Mouse (Mus musculus): ENCODE results near the gene Stum.

Gene Stum

DNA sequence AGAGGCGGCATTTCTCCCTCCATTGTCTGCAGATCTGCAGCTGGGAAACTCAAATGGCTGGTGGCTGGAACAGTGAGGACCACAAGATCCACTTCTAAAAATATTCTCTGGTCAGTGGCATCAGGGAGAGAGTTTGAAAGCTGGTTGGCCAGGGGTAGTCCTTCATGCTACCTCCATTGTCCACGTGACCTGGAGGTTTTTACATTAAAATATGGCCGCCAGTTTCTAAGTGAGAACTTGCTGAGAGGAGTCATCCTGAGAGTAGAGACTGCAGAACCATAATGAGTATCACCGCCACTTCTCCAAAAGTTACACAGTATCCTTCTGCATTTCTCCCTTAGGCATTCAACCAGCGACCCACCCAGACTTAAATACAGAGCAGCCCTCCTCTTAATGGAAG is 2.0 kb upstream of the Stum start:
- no peak for DNase-seq

DNA sequence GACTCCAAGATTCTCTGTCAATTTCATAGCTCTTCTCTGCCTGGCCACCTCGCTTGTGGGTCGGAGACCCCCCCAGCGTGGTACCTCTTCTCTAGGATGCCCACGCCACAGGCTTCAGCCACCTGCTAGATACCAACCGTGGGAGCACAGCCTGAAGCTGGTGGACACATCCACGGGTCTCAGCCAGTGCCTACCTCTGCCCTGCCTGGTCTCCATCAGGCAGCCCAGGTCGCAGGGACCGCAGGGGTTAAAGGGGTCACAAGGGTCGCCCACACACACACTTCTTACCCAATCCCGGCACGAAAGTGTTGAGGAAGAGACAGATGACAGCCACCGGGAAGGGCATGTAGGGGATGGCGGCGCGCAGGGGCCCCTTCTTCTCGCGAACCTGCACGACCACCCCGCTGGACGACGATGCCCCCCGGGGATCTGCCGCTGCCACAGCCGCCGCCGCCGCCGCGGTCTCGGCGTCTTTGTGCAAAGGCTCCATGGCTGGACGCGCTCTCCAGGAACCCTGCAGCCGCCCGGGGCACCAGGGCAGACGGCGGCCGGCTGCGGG is 385 bp downstream of the Stum start:
- peak in 1 of 2 experiments; percentile 21 for DNase-seq

DNA sequence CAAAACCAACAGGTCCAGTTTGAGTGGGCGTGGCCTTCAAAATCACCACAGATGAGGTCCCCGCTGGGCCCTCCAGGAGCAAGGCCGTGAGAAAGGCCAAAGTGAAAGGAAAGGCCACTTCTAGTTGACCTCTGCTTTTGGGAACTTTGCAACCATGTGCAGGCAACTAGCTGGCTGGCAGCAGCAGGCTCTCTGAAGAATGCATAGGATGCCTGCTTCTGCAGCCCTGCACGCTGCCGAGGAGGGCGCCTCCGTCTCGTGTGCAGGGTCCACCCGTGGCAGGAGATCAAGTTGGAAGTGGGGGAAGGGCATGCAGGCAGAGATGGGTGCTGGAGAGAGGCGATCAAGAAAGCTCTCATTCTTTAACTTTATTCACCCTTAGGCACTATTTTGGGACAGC is 1.3 kb downstream of the Stum start:
- no peak for DNase-seq

DNA sequence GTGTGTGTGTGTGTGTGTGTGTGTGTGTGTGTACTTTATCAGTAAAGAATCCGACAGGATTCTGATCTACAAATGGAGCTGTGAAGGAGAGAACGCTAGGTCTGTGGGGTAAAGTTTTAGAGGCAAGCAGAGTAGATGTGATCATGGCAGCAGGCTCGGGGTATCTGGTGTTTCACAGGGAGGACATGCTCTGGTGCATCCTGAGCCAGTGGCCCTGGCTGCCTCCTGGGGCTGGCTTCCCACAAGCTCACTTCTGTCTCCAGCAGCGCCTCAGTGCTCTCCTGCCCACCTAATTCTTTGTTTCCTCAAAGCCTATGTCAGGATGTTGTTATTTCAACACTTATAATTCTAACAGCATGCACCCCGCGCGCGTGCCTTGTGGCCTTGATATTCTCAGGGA is 2.0 kb downstream of the Stum start:
- no peak for DNase-seq

DNA sequence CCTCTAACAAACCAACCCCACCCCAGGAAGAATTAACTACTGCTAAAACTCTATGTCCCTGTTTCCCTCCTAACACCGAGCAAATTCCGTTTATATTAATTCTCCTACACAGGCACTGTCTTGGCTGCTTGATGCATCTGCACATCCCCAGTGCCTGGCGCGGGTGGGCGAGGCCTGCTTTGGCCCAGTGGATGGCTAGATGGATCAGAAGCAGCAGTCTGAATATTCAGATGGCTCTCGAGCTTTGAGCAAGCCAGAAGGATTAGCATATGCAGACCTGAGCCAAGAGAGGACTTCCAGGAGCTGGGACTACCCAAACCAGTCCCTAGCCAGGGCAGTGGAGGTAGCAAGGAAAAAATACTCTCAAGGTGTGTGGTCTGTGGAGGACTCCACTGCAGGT is 3.0 kb downstream of the Stum start:
- DNase-seq: no peak

DNA sequence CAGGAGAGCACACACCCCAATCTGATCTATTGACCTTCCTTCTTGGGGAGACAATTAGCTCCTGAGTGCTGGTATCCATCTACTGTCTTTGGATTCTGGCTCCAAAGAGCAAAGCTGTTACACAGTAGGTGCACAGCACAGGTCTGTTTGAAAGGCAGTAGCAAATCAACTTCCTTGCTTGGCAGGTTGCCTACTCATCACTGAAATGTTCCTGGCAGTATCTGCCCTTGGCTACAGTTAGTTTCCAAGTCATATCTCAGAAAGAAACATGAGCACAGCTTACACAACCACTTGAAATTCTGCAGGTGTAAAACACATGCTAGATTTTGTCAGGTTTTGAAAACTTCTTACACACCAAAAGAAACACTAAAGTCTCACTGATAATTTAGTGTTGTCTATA is 9.7 kb downstream of the Stum start:
- no peak for DNase-seq

DNA sequence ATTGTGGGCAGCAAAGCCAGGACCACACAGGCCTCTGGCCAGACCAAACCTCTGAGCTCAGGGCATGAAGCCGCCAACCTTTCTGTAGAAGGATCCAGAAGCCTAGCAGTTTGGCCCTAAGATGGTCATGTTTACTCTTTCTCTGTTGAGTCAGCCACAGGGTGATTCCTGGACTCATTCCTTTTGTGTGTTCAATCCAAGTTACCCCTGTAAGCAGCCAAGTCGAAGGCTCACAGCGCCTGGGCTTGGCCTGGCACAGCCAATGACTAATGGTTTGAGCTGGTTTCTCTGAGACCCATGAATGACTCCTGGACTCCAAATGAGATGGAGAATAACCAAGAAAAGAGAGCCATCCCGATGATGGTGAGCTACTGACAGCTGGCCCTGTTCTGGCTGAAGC is 15.3 kb downstream of the Stum start:
- no peak for DNase-seq

DNA sequence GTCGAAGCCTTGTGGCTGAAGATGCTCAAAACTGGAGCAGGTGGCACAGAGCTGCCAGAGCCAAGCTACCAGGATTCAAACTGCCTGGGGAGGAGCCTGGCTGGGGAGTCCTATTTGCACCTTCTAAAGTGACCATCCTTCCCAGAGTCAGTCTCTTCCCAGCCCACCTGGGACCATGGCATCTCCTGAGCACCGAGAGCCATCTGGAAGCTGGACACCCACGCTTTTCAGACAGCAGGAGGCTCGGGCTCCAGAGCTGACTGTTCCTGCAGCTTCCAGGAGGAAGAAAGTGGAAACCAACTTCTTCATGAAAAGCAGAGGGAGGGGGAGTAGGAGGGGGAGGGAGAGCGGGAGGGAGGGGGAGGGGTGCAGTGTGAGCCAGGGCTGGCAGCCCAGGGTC is 17.7 kb downstream of the Stum start:
- DNase-seq: no peak

DNA sequence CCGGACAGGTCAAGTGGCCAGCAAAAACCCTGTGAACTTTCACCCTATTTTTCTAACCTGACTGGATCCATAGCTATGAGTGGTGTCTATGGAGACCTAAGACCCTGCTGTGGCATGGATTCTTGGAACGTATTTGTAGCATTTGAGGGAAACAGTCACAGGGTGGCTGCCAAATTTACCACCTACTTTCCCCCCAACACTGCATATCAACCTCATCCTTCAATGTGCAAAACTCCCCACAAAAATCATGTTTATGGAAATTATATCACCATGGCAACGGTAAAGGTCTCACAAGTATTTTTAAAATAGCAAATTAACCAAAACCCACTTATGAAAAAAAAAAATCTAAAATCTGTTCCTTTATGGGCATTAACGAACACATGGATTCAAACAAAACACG is 18.9 kb downstream of the Stum start:
- DNase-seq: no peak

DNA sequence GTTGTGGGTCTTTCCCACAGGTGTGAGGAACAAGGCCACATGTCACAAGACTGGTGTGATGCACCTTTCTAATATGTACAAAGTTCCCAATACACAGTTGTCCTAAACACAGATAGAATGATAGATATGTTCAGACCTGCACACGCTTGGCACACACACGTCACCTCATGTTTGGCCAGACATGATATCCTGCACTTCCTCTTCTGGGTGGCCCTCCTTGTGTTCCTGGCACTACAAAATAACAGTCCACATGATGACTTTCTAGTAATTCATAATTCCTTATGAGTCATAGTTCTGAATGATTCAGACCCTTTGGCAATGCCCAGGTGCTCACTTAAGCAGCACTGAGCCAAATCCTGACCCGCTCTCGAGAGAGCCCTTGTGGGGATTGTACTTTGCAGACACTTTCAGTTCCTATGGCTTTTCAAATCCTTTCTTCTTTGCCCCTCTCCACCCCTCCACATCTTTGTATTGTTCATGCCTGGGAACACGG is 20.3 kb downstream of the Stum start:
- no peak for DNase-seq

DNA sequence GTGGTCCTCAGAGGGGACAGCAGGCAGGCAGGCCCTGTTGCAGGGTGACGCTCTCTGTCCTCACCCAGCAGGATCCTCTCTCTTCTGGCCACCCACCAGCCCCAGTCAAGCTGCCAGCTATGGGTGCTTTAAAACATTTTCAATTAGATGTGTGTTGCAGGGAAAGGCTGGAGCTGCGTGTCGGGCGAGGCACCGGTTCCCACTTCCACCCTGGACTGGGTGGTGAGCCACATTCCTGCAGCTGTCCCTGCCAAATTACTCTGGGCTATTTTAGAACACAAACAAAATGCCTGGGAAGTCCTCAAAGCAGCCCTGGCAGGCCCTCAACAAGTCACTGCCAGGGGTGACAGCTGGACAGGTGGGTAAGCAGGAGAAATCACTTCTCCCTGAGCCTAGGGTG is 20.9 kb downstream of the Stum start:
- no peak for DNase-seq

DNA sequence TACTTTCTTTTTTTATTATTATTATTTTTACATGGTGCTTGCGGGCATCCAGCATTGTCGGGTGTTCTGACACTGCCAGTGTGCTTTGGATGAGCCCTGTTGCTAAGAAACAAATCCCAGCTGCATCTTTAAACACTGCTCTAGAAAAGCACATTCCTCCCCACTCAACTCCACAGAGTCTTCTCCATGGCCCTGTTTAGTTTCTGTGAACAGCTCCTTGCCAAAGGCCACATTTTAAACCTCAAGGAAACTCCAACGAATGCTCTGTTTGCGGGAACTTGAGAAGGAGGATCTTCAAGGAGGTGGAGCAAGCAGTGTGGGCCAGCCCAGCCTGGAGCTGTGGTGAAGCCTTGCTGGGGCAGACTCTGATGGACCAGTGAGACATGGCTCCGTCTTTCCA is 22.6 kb downstream of the Stum start:
- DNase-seq: no peak

DNA sequence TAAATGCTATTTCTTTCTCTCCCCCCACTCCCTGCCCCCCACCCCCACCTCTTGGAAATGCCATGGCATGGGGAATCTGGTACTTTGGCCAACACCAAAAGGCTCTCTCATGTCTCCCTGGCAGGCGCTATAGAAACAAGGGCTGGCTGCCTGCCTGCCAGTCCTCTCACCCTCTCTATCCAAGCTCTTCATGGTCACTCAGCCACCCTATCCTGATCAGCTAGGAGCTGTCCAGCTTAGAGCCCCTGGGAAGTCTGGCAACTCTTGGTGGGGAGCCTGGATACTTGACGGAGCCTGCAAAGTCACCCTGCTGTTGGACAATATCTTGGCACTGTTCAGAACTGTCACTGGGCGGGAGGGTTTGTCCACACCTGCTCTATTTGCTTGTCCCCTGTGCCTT is 24.6 kb downstream of the Stum start:
- no peak for DNase-seq

DNA sequence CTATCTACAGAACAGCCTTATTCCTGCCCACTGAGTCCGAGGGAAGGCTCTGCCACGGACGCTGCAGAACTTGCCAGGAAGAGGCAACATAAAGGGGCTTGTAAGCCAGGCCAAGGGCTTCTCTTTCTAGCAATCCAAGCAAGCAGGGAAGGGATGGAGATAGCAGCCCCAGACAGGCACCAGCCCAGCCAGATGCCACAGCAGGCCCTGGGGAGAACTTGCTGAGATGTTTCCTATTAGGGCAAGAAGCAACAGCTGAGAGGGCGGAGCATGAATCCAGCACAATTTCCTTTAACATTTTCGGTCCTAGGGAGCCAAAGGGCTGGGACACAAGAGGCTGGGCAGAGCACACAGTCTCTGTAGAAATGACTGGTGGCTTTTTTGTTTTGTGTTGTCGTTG is 25.0 kb downstream of the Stum start:
- DNase-seq: no peak

DNA sequence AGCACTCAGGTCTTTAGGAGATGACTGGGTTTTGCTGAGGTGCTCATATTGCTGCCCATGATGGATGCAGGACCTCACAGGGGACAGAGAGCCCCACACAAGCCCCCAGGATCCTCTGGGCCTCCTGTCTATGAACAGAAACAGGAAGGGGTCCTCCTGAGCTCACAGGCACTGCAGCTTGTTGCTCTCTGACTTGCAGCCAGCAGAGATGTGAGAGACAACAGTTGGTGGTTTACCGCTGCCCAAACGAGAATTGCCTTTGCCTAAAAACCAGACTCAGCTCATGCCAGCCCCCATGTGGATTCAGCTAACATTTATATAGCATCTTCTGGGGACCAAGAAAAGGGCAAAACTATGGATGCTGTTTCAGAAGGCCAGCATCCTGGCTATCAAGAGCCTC is 33.7 kb downstream of the Stum start:
- DNase-seq: no peak

DNA sequence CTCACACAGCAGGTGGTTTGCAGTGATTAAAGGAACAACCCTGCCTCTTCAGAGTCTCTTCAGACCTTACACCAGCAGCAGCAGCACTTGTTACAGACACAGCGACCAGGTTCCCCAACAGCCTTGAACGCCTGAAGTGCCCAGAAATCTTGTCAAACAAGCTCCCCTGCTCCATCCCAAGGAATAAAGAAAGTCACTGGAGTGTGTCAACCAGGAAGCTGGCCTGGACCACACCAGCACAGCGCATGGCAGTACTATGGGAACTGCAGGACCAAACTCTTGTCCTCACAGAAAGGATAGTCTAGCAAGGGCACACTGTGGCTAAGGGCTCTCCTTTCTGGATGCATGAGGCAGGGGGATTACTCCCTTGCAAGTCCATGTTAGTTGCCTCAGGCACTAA is 38.9 kb downstream of the Stum start:
- DNase-seq: no peak

DNA sequence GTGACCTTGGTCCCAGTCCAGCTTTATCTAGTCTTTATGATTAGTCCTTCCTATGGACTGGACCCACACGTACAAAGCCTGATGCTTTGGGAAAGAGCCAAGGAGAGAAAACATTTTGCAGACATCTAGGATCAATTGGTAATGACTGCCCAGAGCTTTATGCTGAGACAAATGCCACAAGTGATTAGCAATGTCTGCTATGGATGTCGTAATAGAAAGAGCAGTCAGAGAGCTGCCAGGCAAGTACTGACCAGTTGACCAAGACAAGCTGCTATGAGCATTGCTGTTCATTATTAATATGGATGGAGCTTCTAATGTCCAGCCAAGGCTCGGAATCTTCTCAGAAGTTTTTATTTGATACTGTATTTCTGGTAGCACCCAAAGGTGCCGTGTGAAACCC is 43.8 kb downstream of the Stum start:
- DNase-seq: no peak

DNA sequence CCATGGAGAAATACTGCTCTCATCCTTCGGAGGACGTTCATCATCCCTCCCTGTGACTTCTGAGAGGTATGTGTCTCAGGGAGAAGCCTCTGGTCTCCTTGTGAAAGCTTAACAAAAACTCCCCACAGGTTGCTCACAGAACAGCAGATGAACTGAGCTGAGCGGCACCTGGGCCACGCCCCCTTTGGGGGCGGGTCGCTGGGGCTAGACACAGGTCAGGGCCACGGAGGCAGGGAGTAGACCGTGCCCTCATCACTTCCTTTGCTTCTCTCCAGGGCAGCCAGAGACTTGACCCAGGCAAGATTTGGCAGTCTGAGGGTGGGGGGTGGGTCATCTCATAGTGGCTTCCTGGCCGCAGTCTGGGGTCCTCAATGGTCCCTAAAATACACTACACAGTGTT is 48.4 kb downstream of the Stum start:
- DNase-seq: no peak

DNA sequence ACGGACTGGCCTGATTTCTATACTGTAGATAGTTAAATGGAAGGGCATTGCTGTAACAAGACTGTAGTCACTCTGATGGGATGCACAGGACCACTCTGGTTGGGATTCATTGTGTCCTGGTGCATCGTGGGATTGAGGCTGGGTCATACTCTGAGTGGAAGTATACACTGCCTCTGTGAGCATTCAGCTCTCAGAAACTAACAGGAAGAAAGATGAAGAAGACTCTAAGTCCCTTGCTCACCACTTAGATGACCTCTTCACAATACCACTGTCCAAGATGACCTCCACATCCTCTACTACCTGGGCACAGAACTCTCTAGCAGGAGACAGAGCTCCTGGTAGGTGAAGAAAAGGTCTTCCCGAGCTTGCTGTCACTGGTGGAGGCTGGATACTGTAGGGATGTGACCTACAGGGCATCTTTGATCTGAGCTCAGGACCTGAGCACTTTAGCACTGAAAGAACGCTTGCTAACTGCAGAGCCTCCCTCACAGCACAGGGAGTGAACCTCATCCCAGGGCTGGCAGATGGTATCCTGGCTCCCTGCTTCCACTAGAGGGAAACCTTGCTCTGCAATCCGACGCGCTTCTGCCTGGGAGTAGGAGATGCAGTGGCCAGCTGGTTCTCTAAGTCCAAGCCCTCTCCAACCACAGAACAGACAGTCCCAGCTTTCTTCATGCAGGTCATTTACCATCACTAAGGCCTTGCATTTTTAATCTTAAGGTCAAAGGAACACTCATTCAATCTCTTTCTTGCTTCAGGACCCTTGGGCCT is 49.3 kb downstream of the Stum start:
- DNase-seq: no peak

DNA sequence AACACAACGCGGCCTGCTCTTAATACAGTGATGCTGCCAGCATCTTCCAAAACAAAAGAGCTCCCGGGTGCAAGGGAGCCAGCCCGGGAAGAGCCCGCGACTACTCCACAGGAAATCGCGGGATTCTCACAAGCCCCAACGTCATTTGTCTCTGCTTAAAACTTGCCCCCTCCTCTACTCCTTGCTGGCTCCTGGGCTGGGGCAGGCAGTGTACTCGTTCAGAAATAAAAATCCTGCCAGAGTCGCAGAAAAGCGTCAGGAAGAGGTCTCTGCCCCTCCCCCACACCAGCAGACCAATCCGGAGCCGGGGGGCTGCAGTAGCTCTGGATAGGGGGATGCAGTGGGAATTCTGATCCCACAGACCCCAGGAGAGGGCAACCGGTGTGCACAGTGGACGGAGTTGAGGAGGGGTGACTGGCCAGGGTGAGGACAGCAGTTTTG is 50.2 kb downstream of the Stum start:
- DNase-seq: no peak

DNA sequence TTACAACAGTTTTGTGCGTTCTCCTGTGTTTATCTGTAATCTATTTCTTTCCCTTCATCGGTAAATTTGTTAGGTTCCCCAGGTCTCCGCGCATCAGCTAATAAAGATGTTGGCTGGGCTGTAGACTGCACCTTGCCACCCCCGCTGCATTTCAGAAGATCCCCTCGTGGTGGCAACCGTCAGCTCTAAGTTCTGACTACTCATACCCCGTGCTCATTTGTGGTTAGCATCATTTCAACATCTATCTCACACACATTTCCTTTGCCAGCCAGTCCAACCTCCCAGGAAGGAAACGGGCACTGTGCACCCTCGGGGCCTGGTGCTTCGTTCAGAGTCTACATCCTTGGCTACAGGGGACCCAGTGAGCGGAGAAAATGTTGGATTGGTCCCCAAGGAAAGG is 51.5 kb downstream of the Stum start:
- DNase-seq: peak; percentile 51 to 62

DNA sequence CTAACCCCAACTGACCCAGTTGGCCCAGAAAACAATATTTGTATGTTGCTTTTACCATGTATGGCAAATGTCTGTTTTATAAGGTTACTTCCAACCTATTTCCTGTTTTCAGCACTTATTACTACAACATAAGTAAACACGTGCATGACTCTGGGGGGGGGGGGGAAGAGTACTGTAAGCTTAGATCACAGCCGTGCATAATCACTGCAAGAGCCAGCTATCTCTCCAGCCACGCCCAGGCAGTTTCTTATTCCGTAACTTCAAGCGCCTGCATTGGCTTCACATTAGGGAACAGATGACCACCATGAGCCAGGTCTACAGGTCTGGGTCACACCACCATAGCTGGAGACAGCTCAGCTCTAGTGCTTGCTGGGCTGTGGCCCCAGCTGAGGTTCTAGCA is 53.5 kb downstream of the Stum start:
- no peak for DNase-seq

DNA sequence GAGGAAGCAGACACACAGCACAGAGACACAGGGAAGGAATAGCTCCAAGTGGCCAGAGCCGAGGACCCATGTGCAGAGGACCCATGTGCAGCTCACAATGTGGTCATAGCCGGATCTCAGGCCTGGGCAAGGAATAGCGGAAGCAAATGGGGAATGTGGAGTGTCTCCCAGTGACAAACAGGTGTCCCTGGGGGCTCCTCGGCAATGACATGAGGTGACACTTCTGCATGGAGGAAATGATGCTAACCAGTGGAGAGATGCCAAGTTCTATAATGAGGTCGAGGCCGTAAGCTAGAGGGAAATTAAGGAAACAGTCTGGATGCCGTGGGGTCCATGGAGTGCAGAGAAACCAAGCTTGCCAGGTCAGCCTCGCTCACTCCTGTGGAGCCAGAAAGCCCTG is 54.4 kb downstream of the Stum start:
- no peak for DNase-seq

DNA sequence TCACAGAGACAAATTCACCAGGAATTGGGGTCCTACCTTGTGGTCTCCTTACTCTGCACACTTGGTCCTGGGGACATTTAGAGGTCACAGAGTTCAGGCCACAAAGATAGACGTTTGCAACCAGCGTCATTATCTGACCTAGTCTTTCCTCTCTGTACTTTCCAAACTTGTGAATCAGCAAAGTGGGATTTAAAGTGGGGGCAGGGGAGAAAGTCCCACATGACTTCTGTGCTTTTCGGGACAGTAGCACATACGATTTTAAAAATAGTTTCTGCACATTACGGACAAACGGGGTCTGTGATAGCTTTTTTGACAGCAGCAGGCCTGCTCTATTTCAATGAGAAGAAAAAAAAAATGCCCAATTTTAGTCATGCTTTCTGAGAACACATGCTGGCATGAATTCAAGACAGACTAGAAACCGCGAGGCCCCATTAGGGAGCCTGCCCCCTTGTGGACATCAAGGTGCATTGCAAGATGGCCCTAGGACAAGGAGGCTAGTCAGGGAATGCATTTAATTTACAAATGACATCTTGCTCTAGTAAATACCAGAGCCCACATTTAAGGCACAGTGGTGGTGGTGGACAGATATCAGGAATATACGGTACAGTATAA is 55.1 kb downstream of the Stum start:
- DNase-seq: peak in 1 of 2 experiments; percentile 57
